ENCODE assay signal across 9 mouse cellular contexts in genomic region chr13:81710266-81710665, GRCm38 (mm10). TPM values are rescaled to one million over a fixed set of nuclear protein-coding genes. Genes with fewer than 3 reads are reported as not detected.
A peak's percentile ranks its signal among the peaks of the same experiment; 100 is the strongest.
DNase-seq lines count a peak whose midpoint lies in the region; ATAC-seq and TF ChIP-seq lines count a peak whose summit lies in the region.
"Had no signal": no experiment of that assay in that cellular context is flagged by ENCODE, and none has a peak within 500 bp of the region (broad histone marks: within the 10 kb centered on the region; RNA-seq: fewer than 3 reads in every experiment).

No protein-coding gene starts in this region.

- H3K36me3 ChIP-seq in heart, embryonic 10.5 days, result no peaks in the 10 kb centered on the region
- peaks cover 16% of the 10 kb centered on the region for H3K36me3 ChIP-seq in G1E (replicated peaks)
- H3K36me3 ChIP-seq in heart, embryonic 15.5 days, result no peaks in the 10 kb centered on the region
- H3K36me3 ChIP-seq in liver, postnatal 0 days (replicated peaks; ENCODE audit: insufficient read depth, low read length), result no peaks in the 10 kb centered on the region

- no peak for DNase-seq in heart, embryonic 10.5 days (ENCODE audit: low spot score)
- DNase-seq in heart, postnatal 14 days, result no peak
- DNase-seq in G1E (ENCODE audit: low spot score), result peak; percentile 35
- DNase-seq in liver, postnatal 0 days, result no peak
- DNase-seq in yolk sac, embryonic 10.5 days (ENCODE audit: low spot score), result no peak
- DNase-seq in layer of hippocampus, postnatal 36 days, result no peak
- DNase-seq in adrenal gland, postnatal 4 days (ENCODE audit: low spot score in 2 of 2), result no peak

- intact Hi-C loops in heart, postnatal 14 days (cut with DNase I), result loop anchor here (5.0 kb wide), 1 partner anchor 53 kb away; the partner anchor contains the start of gene Lysmd3

- no peaks in the 10 kb centered on the region for H3K9me3 ChIP-seq in heart, embryonic 10.5 days
- H3K9me3 ChIP-seq in G1E (replicated peaks), result no peaks in the 10 kb centered on the region
- H3K9me3 ChIP-seq in heart, embryonic 15.5 days (replicated peaks), result no peaks in the 10 kb centered on the region
- no peaks in the 10 kb centered on the region for H3K9me3 ChIP-seq in liver, postnatal 0 days (ENCODE audit: low read length)

- peak overlapping the region; percentile 80 for H3K9ac ChIP-seq in heart, embryonic 15.5 days
- peak overlapping the region; percentile 73 for H3K9ac ChIP-seq in liver, postnatal 0 days (replicated peaks)

- H3K27me3 ChIP-seq in heart, embryonic 10.5 days (ENCODE audit: insufficient read depth, poor library complexity, severe bottlenecking), result no peaks in the 10 kb centered on the region
- no peaks in the 10 kb centered on the region for H3K27me3 ChIP-seq in G1E (ENCODE audit: insufficient read depth, low read length)
- H3K27me3 ChIP-seq in heart, embryonic 15.5 days, result no peaks in the 10 kb centered on the region
- no peaks in the 10 kb centered on the region for H3K27me3 ChIP-seq in liver, postnatal 0 days (ENCODE audit: insufficient read depth, low read length)
- H3K27me3 ChIP-seq: Patski had no signal

- peak overlapping the region; percentile 84 for H3K4me3 ChIP-seq in heart, embryonic 10.5 days
- H3K4me3 ChIP-seq in G1E (ENCODE audit: low read depth, low read length), result peak overlapping the region; percentile 92
- peak overlapping the region; percentile 85 for H3K4me3 ChIP-seq in heart, embryonic 15.5 days
- peak overlapping the region; percentile 73 for H3K4me3 ChIP-seq in liver, postnatal 0 days (ENCODE audit: low read depth, low read length)

- peak overlapping the region; percentile 99 for H3K4me2 ChIP-seq in heart, embryonic 15.5 days
- H3K4me2 ChIP-seq in liver, postnatal 0 days (ENCODE audit: low read depth, low read length), result peak overlapping the region; percentile 100

- peak overlapping the region; percentile 90 for H3K27ac ChIP-seq in heart, embryonic 10.5 days
- peak overlapping the region; percentile 93 for H3K27ac ChIP-seq in heart, embryonic 15.5 days
- peak overlapping the region; percentile 53; the same call in 1 of the 2 replicates for H3K27ac ChIP-seq in liver, postnatal 0 days (ENCODE audit: low read depth)

- peak; percentile 30; the same call in 1 of the 2 replicates for ATAC-seq in G1E (ENCODE audit: extremely low read depth, insufficient number of reproducible peaks, low FRiP score, poor library complexity, severe bottlenecking)
- no peak for ATAC-seq in heart, embryonic 15.5 days (replicated peaks; ENCODE audit: insufficient number of reproducible peaks, insufficient read depth, low FRiP score, low read depth)
- ATAC-seq in liver, postnatal 0 days, result no peak

- no peak for TF ChIP-seq CTCF in G1E (IDR thresholded peaks at IDR 0.05; ENCODE audit: low read depth, low read length)
- TF ChIP-seq CTCF in liver, postnatal 0 days (IDR thresholded peaks at IDR 0.05; ENCODE audit: low read depth), result no peak

- H3K4me1 ChIP-seq in heart, embryonic 10.5 days, result peaks cover 30% of the 10 kb centered on the region; the same call in 1 of the 2 replicates
- H3K4me1 ChIP-seq in G1E (ENCODE audit: insufficient read depth, low read depth, low read length), result peaks cover 64% of the 10 kb centered on the region
- peaks cover 19% of the 10 kb centered on the region for H3K4me1 ChIP-seq in heart, embryonic 15.5 days (replicated peaks)
- peaks cover 24% of the 10 kb centered on the region for H3K4me1 ChIP-seq in liver, postnatal 0 days (ENCODE audit: insufficient read depth)

- WGBS in heart, embryonic 10.5 days, result under 1% methylated on average over 7 of the region's 7 CpGs
- WGBS in heart, embryonic 15.5 days, result under 1% methylated on average over 7 of the region's 7 CpGs
- WGBS in liver, postnatal 0 days (ENCODE audit: insufficient replicate concordance), result under 1% methylated on average over 7 of the region's 7 CpGs

- no peak for TF ChIP-seq EP300 in liver, postnatal 0 days (IDR thresholded peaks at IDR 0.05; ENCODE audit: low read depth)

RNA-seq across cellular contexts. Expression of gene Polr3g, which starts 0.5 kb away (rescaled TPM):
- 32.1 and 32.6 TPM in 2 replicates for polyA plus RNA-seq in heart, embryonic 10.5 days (2016; fragmentation: Nextera tagmentation; extraction: Ambion mirVana)
- 1 to 10 TPM; 1.9 to 2.0 TPM for total RNA-seq in heart, postnatal 14 days (2021)
- total RNA-seq in G1E (2014; fragmentation: Nextera tagmentation) (32.7 and 46.3 TPM in 2 replicates), G1E (2017) (43.7 and 46.2 TPM in 2 replicates)
- polyA plus RNA-seq in G1E (2012), result 1.1 and 2.0 TPM in 2 replicates
- polyA plus RNA-seq in heart, embryonic 15.5 days (2015; fragmentation: Nextera tagmentation; extraction: Ambion mirVana), result 13.0 and 15.2 TPM in 2 replicates
- polyA plus RNA-seq in liver, postnatal 0 days (2015; fragmentation: Nextera tagmentation; extraction: Ambion mirVana), result 6.2 and 6.6 TPM in 2 replicates
- 1 to 10 TPM; 3.7 to 6.5 TPM for total RNA-seq in layer of hippocampus, postnatal 36 days (2021)
- total RNA-seq in adrenal gland, postnatal 4 days (2021), result 1 to 10 TPM; 5.6 to 9.1 TPM

RNA-seq across cellular contexts. Expression of gene Mblac2, which starts 0.9 kb away (rescaled TPM):
- 5.7 and 6.2 TPM in 2 replicates for polyA plus RNA-seq in heart, embryonic 10.5 days (2016; fragmentation: Nextera tagmentation; extraction: Ambion mirVana)
- 1 to 10 TPM; 2.7 to 2.8 TPM for total RNA-seq in heart, postnatal 14 days (2021)
- total RNA-seq in G1E (2014; fragmentation: Nextera tagmentation), result 7.8 and 9.9 TPM in 2 replicates
- total RNA-seq in G1E (2017), result 5.1 and 6.1 TPM in 2 replicates
- polyA plus RNA-seq in G1E (2012), result 0.62 and 0.75 TPM in 2 replicates
- polyA plus RNA-seq in heart, embryonic 15.5 days (2015; fragmentation: Nextera tagmentation; extraction: Ambion mirVana), result 6.6 and 8.6 TPM in 2 replicates
- polyA plus RNA-seq in liver, postnatal 0 days (2015; fragmentation: Nextera tagmentation; extraction: Ambion mirVana), result 3.1 and 4.3 TPM in 2 replicates
- 10 to 100 TPM; 20.2 to 23.1 TPM for total RNA-seq in layer of hippocampus, postnatal 36 days (2021)
- total RNA-seq in adrenal gland, postnatal 4 days (2021), result 10 to 100 TPM in 1 of 2 experiments, 1 to 10 TPM in 1; 9.7 to 10.4 TPM

RNA-seq across cellular contexts. Expression of gene Lysmd3, which starts 52.8 kb away (rescaled TPM):
- 26.8 and 27.0 TPM in 2 replicates for polyA plus RNA-seq in heart, embryonic 10.5 days (2016; fragmentation: Nextera tagmentation; extraction: Ambion mirVana)
- 10 to 100 TPM; 13.1 to 19.0 TPM for total RNA-seq in heart, postnatal 14 days (2021)
- total RNA-seq in G1E (2014; fragmentation: Nextera tagmentation) (52.9 and 64.9 TPM in 2 replicates), G1E (2017) (30.1 and 55.0 TPM in 2 replicates)
- polyA plus RNA-seq in G1E (2012), result 3.6 and 4.4 TPM in 2 replicates
- polyA plus RNA-seq in heart, embryonic 15.5 days (2015; fragmentation: Nextera tagmentation; extraction: Ambion mirVana), result 19.0 and 19.8 TPM in 2 replicates
- 10.2 and 11.8 TPM in 2 replicates for polyA plus RNA-seq in liver, postnatal 0 days (2015; fragmentation: Nextera tagmentation; extraction: Ambion mirVana)
- 10 to 100 TPM; 10.2 to 14.6 TPM for total RNA-seq in layer of hippocampus, postnatal 36 days (2021)
- 10 to 100 TPM; 23.6 to 24.9 TPM for total RNA-seq in adrenal gland, postnatal 4 days (2021)
